Mouse (Mus musculus) R1 (cell line): ENCODE measurements at regions not wholly inside any gene's neighbourhood (a gene's known extent, or its start where the extent isn't known, plus 50 kb on each side); places are given as distances from the start of the nearest gene placed in this dataset.
"Not testable (repeated sequence)": the region's sequence is repeated elsewhere in the genome, so short reads cannot be mapped to it uniquely, and the experiment has no call there.

Source experiments
- DNase-seq: peaks from one replicate; pipeline ENCODE4 v3.0.0-alpha.2; 2018; ENCODE audit warnings: low read depth, low spot score

DNA sequence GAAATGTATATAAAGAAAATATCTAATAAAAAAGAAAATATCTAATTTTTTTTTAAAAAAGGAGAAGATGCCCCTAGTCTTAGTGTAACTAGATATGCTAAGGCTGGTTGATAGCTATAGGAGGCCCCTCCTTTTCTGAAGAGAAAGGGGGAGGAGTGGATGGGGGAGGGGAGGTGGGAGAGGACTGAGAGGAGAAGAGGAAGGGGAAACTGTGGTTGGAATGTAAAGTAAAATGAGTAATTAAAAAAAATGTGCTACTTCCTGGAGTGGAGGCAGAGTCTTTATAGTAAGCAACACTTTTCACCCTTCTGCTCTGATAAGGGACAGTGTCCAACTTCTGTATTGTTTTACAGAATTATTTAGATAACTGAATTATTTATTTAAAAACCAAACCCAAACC is 513.6 kb upstream of the Fam160b2 start:
- DNase-seq, result no peak

- no peak for DNase-seq
These were observed 505.0 kb upstream of the Fam160b2 start for GRCm38 (mm10) chr14:71104617-71105016.

- DNase-seq, result no peak
These were observed 504.3 kb upstream of the Fam160b2 start for GRCm38 (mm10) chr14:71103955-71104354.

DNA sequence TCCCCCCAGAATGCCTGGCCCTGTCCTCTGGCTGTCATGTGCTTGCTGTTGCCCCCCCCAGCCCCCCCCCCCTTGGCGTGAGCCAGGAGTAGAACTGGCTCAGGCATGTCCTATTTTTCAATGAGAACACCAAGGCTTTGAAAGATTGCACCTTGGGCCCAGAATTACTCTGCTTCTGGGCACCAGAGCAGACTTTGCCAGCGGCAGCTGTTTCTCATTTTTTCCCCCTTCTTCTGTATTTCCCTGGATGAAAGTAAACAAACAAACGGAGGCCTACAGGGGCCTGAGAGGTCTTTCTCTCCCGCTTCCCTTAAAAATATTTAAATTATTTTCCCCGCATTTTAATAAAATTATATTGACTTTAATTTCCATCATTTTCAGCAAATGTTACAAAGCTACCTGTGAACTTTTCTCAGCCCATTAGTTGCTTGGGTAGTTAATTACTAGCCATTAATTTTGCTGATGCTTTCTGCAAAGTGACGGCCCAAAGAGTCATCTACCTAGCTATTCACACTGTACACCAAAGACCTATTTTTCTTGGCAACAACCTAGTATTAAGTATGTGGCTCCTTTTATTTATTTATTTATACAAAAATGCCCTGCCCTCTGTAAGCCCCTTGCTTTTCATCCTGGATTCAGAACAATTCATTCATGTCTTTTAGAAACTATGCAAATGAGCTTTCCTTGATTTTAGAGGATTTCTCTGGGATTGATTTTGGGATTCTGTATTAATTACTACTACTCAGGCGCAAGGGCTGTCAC is 496.2 kb upstream of the Fam160b2 start:
- DNase-seq, result no peak

- no peak for DNase-seq
These were observed 493.1 kb upstream of the Fam160b2 start for GRCm38 (mm10) chr14:71092626-71093326.

DNA sequence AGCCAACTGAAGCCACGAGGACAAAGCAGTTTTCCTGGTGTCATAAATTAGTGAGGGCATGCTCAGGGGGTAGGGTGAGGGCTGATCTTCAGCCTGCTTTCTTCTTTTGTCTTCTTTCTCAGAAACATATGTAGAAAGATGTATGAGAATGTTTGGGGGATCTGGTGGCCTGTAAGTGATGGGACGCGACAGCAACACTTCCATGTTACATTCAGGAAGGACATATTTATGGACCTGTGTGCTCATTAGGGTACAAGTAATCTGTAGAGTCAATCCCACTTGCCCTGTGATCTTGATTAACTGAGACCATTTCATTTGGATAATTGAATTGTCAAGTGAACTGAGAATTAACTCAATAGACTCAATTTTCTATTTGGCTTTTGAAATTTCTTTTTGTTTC is 486.1 kb upstream of the Fam160b2 start:
- no peak for DNase-seq

- DNase-seq, result peak; percentile 24
These were observed 482.7 kb upstream of the Fam160b2 start for GRCm38 (mm10) chr14:71082327-71082726.

- no peak for DNase-seq
These were observed 476.0 kb upstream of the Fam160b2 start for GRCm38 (mm10) chr14:71075671-71076070.

DNA sequence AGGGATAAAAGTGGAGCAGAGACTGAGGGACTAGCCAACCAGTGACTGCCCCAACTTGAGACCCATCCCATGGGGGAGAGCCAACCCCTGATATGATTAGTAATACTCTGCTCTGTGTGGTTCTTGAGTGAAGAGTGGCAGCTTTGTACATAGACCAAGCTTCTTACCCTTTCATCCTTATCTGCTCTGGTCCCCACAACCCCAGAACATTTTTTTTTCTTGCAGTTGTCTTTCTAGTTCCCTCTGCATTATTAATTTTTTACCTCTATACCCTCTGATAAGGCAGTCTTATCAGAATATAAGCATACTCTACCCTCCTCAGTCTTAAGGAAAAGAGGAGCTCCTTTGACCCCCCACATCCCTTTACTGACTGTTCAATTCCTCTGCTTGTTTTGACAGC is 474.4 kb upstream of the Fam160b2 start:
- DNase-seq, result no peak

- no peak for DNase-seq
These were observed 466.0 kb upstream of the Fam160b2 start for GRCm38 (mm10) chr14:71065669-71066068.

DNA sequence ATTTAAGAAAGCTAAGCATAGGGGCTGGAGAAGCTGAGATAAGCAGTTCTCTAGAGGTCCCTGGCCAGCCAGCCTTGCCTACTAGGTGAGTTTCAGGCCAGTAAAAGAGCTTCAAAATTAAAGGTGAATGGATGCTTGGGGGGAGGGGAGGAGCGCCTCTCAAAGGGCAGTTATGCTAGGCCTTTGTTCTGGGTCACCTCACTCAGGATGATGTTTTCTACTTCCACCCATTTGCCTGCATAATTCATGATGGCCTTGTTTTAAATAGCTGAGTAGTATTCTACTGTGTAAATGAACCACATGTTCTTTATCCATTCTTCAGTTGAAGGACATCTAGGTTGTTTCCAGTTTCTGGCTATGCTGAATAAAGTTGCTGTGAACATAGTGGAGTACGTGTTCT is 457.0 kb upstream of the Fam160b2 start:
- peak; percentile 56 for DNase-seq

GRCm38 (mm10) chr14:71055480-71055879 is 455.8 kb upstream of the Fam160b2 start:
- no peak for DNase-seq

GRCm38 (mm10) chr14:71053788-71054641 is 454.4 kb upstream of the Fam160b2 start:
- no peak for DNase-seq

DNA sequence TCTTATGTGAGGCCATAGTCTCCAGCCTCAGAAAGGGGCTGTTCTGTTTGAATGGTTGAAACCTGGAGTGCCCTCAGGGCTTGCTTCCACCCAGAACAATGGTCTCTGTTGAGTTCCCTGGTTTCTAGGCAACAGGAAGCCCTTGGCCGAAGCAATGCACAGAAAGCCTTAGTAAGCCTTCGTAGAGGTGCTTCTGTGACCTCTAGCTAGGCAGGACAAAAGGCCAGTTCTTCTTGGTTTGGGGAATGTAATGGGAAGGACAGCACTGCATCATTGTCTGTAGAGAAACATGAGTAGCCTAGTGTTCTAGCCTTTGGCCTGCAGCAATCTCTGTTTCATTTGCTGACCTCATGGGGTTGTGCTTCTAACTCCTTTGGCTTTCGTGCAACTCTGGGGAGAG is 447.5 kb upstream of the Fam160b2 start:
- DNase-seq, result peak; percentile 79

GRCm38 (mm10) chr14:71043879-71044770 is 444.5 kb upstream of the Fam160b2 start:
- DNase-seq, result not testable (repeated sequence)

- no peak for DNase-seq
These were observed 437.0 kb upstream of the Fam160b2 start for GRCm38 (mm10) chr14:71036620-71037019.

DNA sequence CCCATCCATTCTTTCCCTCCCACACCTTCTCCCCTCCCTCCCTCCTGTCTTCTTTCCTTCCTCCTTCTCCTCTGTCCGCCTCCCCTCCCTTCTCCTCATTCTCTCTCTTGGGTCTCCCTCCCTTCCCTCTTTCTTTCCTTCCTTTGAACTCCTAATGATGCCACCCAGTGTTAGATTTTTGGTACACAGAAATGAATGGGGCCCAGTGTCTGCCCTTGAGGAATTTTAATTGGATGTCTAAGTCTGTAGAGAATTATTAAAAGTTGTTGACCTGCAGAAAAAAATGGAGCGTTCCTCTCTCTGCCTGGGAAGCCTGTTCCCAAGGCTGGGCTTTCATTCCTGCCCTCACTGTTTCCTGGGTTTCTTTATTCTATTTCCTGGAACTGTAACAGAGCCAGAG is 434.0 kb upstream of the Fam160b2 start:
- DNase-seq, result no peak

DNA sequence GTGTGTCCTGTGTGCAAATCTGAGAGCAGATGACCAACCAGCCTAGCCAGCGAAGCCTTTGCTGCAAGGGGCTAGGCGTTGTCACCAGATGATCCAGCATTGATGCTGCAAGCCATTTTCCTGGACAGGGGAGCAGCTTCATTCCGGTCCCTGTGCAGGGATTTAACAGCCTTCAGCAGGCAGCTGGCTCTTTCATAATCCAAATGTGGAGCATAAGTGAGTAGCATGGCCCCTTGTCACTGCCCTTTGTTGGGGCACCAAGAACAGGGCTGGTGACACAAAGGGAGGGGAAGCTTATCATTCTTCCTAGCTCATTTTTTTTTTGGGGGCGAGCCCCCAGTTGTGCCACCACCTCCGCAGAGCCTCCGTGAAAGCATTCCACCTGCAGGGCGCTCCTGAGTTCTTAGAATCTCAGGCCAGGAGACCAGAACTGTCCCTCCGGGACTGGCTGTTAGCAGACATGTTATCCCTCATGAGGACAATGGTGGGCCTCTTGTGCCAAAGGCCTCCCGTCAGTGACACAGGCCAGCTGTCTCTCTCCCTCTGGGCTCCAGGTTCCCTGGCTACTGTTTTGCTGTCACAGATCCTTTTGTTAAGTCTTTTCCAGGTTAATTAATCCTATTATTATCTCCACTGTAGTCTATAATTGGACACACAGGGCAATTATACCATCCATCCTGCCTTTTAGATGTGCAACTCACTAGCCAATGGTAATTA is 430.7 kb upstream of the Fam160b2 start:
- DNase-seq, result no peak
